16 mouse cellular contexts compared by ENCODE assay signal in genomic region chr7:110011417-110011816, GRCm38 (mm10).
"Had no signal": no experiment of that assay in that cellular context is flagged by ENCODE, and none has a peak within 500 bp of the region (broad histone marks: within the 10 kb centered on the region; RNA-seq: fewer than 3 reads in every experiment).

No protein-coding gene starts in this region.

- H3K4me2 ChIP-seq: neural tube, embryonic 13.5 days; neural tube, embryonic 15.5 days; stomach, embryonic 15.5 days had no signal

- H3K4me1 ChIP-seq: neural tube, embryonic 13.5 days; neural tube, embryonic 15.5 days; stomach, embryonic 15.5 days had no signal

- H3K27me3 ChIP-seq: neural tube, embryonic 13.5 days; neural tube, embryonic 15.5 days; stomach, embryonic 15.5 days had no signal

- DNase-seq: retina, postnatal 1 day; right cerebral cortex, adult 18-20 months; right cerebral cortex, postnatal 14 days; right cerebral cortex, postnatal 25 days; right cerebral cortex, postnatal 4 days; spleen, adult 18-20 months; thymus, adult 18-20 months; thymus, adult 2 months; thymus, postnatal 14 days; thymus, postnatal 25 days; thymus, postnatal 36 days; thymus, postnatal 4 days had no signal

- H3K36me3 ChIP-seq: neural tube, embryonic 13.5 days; neural tube, embryonic 15.5 days; stomach, embryonic 15.5 days had no signal

- H3K27ac ChIP-seq: neural tube, embryonic 13.5 days; neural tube, embryonic 15.5 days; stomach, embryonic 15.5 days; stomach, postnatal 0 days had no signal

- H3K9ac ChIP-seq: neural tube, embryonic 13.5 days; neural tube, embryonic 15.5 days; stomach, embryonic 15.5 days had no signal

- H3K9me3 ChIP-seq: neural tube, embryonic 13.5 days; neural tube, embryonic 15.5 days; stomach, embryonic 15.5 days had no signal

- H3K4me3 ChIP-seq: neural tube, embryonic 13.5 days; neural tube, embryonic 15.5 days; stomach, embryonic 15.5 days had no signal
